Mouse (Mus musculus) E14TG2a.4 (cell line): ENCODE results near the gene Ppcdc.

Experiments
- CTCF ChIP-seq: conservative IDR thresholded peaks from 2 replicates; pipeline ENCODE4 v1.5.1; 2014; ENCODE audit warnings: low read length
- NANOG ChIP-seq: IDR thresholded peaks from 2 replicates; pipeline ENCODE4 v1.6.1; 2014; ENCODE audit warnings: borderline replicate concordance, low read length, mixed read lengths
- POU5F1 ChIP-seq: IDR thresholded peaks from 2 replicates; pipeline ENCODE4 v1.6.1; 2014; ENCODE audit warnings: low read length, borderline replicate concordance

DNA sequence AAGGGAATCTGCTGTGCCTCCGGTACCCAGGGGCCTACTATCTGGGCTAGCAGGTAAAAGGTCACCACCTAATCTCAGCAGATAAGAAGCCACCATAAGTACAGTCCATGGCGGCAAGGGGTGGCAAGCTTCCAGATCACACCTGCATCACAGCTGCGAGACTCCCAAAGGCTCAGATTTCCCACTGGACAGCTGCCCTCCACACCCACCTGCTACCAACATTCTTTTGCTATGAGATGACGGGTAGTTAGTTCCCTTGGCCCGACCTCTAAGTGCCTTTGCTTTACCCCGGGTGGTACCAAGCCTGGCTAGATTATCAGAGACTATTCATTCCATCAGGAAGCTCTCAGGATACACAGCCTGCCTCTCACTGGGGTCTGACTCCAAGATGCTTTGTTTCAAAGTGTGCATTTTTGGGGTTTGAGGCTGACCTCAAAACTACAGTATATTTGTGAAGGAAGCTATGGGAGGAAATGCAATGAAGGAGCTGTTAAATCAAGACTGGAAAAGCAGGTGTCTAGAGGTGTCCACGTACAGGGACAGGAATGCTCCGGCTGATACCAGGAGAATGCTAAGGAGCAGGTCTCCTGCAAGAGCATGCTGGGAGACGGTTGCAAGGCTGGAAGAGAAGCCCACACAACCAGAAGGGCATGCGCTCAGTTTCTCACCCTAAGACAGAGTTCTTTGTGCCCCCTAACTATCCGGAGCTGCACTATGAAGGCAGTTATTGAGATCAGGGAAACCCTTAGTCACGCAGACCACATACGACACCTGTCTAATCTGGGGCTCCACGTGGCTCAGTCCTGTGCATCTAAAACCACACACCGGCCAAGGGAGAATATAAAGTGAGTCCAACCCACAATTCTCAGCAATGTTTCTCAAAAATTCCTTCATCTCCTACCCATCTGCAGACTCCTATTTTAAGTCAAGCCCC is 37.3 kb downstream of the Ppcdc start:
- TF ChIP-seq CTCF = no peak
- TF ChIP-seq POU5F1 = no peak
- TF ChIP-seq NANOG = no peak
